Mouse (Mus musculus) stomach, embryonic 14.5 days (tissue): Measurements from ENCODE around the gene Tbc1d13. TPM values are rescaled to one million over a fixed set of nuclear protein-coding genes. Genes with fewer than 3 reads are reported as not detected.

Experiments
- ATAC-seq: fragments of 200-750 bp; cut with Nextera tagmentation; 2 replicates; pipeline ENCODE4 v1.8.0; 2017; ENCODE audit warnings: low read depth, moderate TSS enrichment; ENCODE audit not compliant: insufficient number of reproducible peaks, insufficient read depth, low FRiP score
- H3K27ac ChIP-seq: fragments of 300-500 bp; sonication (generic); 2 replicates; pipeline ENCODE4 v1.5.1; 2014; ENCODE audit warnings: mild to moderate bottlenecking, low read length, moderate library complexity, mixed read lengths
- H3K27me3 ChIP-seq: fragments of 300-500 bp; sonication (generic); 2 replicates; pipeline ENCODE4 v1.6.1; 2014; ENCODE audit warnings: low read length, control low read depth, mixed read lengths; ENCODE audit not compliant: control insufficient read depth, insufficient read depth
- H3K36me3 ChIP-seq: fragments of 300-500 bp; sonication (generic); 2 replicates; pipeline ENCODE4 v1.6.1; 2014; ENCODE audit warnings: mild to moderate bottlenecking, control low read depth, low read length, moderate library complexity, mixed read lengths; ENCODE audit not compliant: control insufficient read depth, insufficient read depth
- H3K4me1 ChIP-seq: fragments of 300-500 bp; sonication (generic); 2 replicates; pipeline ENCODE4 v1.6.1; 2014; ENCODE audit warnings: low read length, control low read depth, mixed read lengths; ENCODE audit not compliant: control insufficient read depth, insufficient read depth
- H3K4me2 ChIP-seq: fragments of 300-500 bp; sonication (generic); replicated peaks from 2 replicates; pipeline ENCODE4 v1.6.1; 2014; ENCODE audit warnings: low read depth, low read length, control low read depth
- H3K4me3 ChIP-seq: fragments of 300-500 bp; sonication (generic); 2 replicates; pipeline ENCODE4 v1.5.1; 2014; ENCODE audit warnings: low read depth, low read length, control low read depth
- H3K9ac ChIP-seq: fragments of 300-500 bp; sonication (generic); replicated peaks from 2 replicates; pipeline ENCODE4 v1.6.1; 2014; ENCODE audit warnings: low read depth, mild to moderate bottlenecking, control low read depth, low read length, moderate library complexity, mixed read lengths
- H3K9me3 ChIP-seq: fragments of 300-500 bp; sonication (generic); 2 replicates; pipeline ENCODE4 v1.6.1; 2016; ENCODE audit warnings: low read depth, low read length, control low read depth; ENCODE audit not compliant: control insufficient read depth
- WGBS: fragments of 180-500 bp; shearing (Covaris S2); extraction: QIAGEN DNeasy Blood & Tissue Kit; methylation state at CpG from one replicate; pipeline ENCODE4 v1.1.7; 2014; 5-methylcytosine and 5-hydroxymethylcytosine counted together
- polyA plus RNA-seq: library from polyadenylated mRNA; unstranded; fragments of >200 nt; fragmentation: Nextera tagmentation; extraction: Ambion mirVana; gene quantifications from 2 replicates; pipeline ENCODE4 v1.2.1, GENCODE M21; 2014

The Tbc1d13 gene
- polyA plus RNA-seq, 1 experiment from 2014 or later, result 12.4 TPM

GRCm38 (mm10) chr2:30164340-30164932 lies 30.9 kb downstream of the Tbc1d13 start:
- 49% methylated on average over 9 of the region's 9 CpGs for WGBS
- no peak for ATAC-seq
- H3K27me3 ChIP-seq, result no peaks in the 10 kb centered on the region
- no peak overlapping the region for H3K4me2 ChIP-seq
- H3K9me3 ChIP-seq, result peaks cover 10% of the 10 kb centered on the region; the same call in 1 of the 2 replicates
- no peaks in the 10 kb centered on the region for H3K36me3 ChIP-seq
- H3K27ac ChIP-seq, result no peak overlapping the region
- no peaks in the 10 kb centered on the region for H3K4me1 ChIP-seq
- no peak overlapping the region for H3K4me3 ChIP-seq
- H3K9ac ChIP-seq, result no peak overlapping the region

GRCm38 (mm10) chr2:30166677-30167076 lies 33.1 kb downstream of the Tbc1d13 start:
- ATAC-seq, result no peak
- Histone ChIP-seq H3K4me1 (no peaks in the 10 kb centered on the region), H3K36me3 (no peaks in the 10 kb centered on the region), H3K27ac (no peak overlapping the region), H3K9me3 (peaks cover 10% of the 10 kb centered on the region; the same call in 1 of the 2 replicates), H3K4me3 (no peak overlapping the region), H3K4me2 (no peak overlapping the region), H3K9ac (no peak overlapping the region), H3K27me3 (no peaks in the 10 kb centered on the region)
- WGBS, result 62% methylated on average over 4 of the region's 4 CpGs

- Histone ChIP-seq H3K4me2 (peak within 1 kb of the TSS; percentile 79), H3K27me3 (no peaks in the 10 kb centered on the region), H3K9me3 (peaks cover 9% of the 10 kb centered on the region; the same call in 1 of the 2 replicates), H3K4me1 (0 out of 2 replicates have a peak, but pooled peaks cover 2% of the 10 kb centered on the region), H3K4me3 (peak within 1 kb of the TSS; percentile 48), H3K36me3 (peaks cover 38% of the 10 kb centered on the region), H3K27ac (peak within 1 kb of the TSS; percentile 62; the same call in 1 of the 2 replicates), H3K9ac (peak within 1 kb of the TSS; percentile 45)
- under 1% methylated on average over 75 of the region's 75 CpGs for WGBS
- ATAC-seq, result peak; percentile 91
These were observed 37.9 kb downstream of the Tbc1d13 start, which contains the start of gene Endog for GRCm38 (mm10) chr2:30171371-30171996. TSS of gene Endog (plus strand) at chr2:30171493.

GRCm38 (mm10) chr2:30171997-30172382 lies 38.4 kb downstream of the Tbc1d13 start:
- 1% methylated on average over 19 of the region's 19 CpGs for WGBS
- H3K4me2 ChIP-seq, result peak overlapping the region; percentile 79

GRCm38 (mm10) chr2:30173541-30174240 lies 40.1 kb downstream of the Tbc1d13 start:
- WGBS, result 96% methylated on average over 20 of the region's 20 CpGs
- ATAC-seq, result no peak
- Histone ChIP-seq H3K4me2 (no peak overlapping the region), H3K9ac (no peak overlapping the region), H3K27ac (no peak overlapping the region), H3K4me3 (no peak overlapping the region), H3K27me3 (no peaks in the 10 kb centered on the region), H3K9me3 (no peaks in the 10 kb centered on the region), H3K4me1 (peaks cover 12% of the 10 kb centered on the region), H3K36me3 (peaks cover 40% of the 10 kb centered on the region)

More at GRCm38 (mm10) chr2:30171997-30172382, 38.4 kb downstream of the Tbc1d13 start:
- peaks cover 4% of the 10 kb centered on the region; the same call in 1 of the 2 replicates for H3K9me3 ChIP-seq
- peaks cover 40% of the 10 kb centered on the region for H3K36me3 ChIP-seq
- H3K9ac ChIP-seq, result peak overlapping the region; percentile 45
- no peak for ATAC-seq
- peak overlapping the region; percentile 62; the same call in 1 of the 2 replicates for H3K27ac ChIP-seq
- no peaks in the 10 kb centered on the region for H3K27me3 ChIP-seq
- H3K4me3 ChIP-seq, result peak overlapping the region; percentile 48
- peaks cover 4% of the 10 kb centered on the region; the same call in 1 of the 2 replicates for H3K4me1 ChIP-seq

- no peaks in the 10 kb centered on the region for H3K9me3 ChIP-seq
- peaks cover 40% of the 10 kb centered on the region for H3K36me3 ChIP-seq
- WGBS, result 91% methylated on average over 8 of the region's 8 CpGs
- H3K4me1 ChIP-seq, result peaks cover 12% of the 10 kb centered on the region
- H3K27ac ChIP-seq, result no peak overlapping the region
- ATAC-seq, result no peak
- H3K27me3 ChIP-seq, result no peaks in the 10 kb centered on the region
- H3K4me3 ChIP-seq, result no peak overlapping the region
- no peak overlapping the region for H3K4me2 ChIP-seq
- H3K9ac ChIP-seq, result no peak overlapping the region
These were observed 42.4 kb downstream of the Tbc1d13 start for GRCm38 (mm10) chr2:30175897-30176296.

GRCm38 (mm10) chr2:30176561-30176960 lies 43.0 kb downstream of the Tbc1d13 start:
- Histone ChIP-seq H3K4me1 (peaks cover 12% of the 10 kb centered on the region), H3K27me3 (no peaks in the 10 kb centered on the region), H3K27ac (no peak overlapping the region), H3K9me3 (no peaks in the 10 kb centered on the region), H3K4me3 (no peak overlapping the region), H3K9ac (no peak overlapping the region), H3K36me3 (peaks cover 40% of the 10 kb centered on the region), H3K4me2 (no peak overlapping the region)
- 97% methylated on average over 2 of the region's 2 CpGs for WGBS
- no peak for ATAC-seq
